Mouse (Mus musculus) olfactory bulb, adult 2 months (tissue): ENCODE data around the gene Noxo1. TPM values are rescaled to one million over a fixed set of nuclear protein-coding genes. Genes with fewer than 3 reads are reported as not detected.
A peak's percentile ranks its signal among the peaks of the same experiment; 100 is the strongest.

ENCODE experiments used
- H3K27ac ChIP-seq: fragments of 200-500 bp; 2 replicates; pipeline ENCODE4 v1.5.1; 2012; ENCODE audit warnings: low read depth, low read length; ENCODE audit not compliant: insufficient read depth
- H3K4me1 ChIP-seq: fragments of 200-500 bp; 2 replicates; pipeline ENCODE4 v1.6.1; 2012; ENCODE audit warnings: low read length; ENCODE audit not compliant: control insufficient read depth, insufficient read depth
- H3K4me3 ChIP-seq: fragments of 200-500 bp; 2 replicates; pipeline ENCODE4 v1.5.1; 2012; ENCODE audit warnings: mild to moderate bottlenecking, low read depth, low read length, moderate library complexity; ENCODE audit not compliant: insufficient read depth
- CTCF ChIP-seq: fragments of 200-500 bp; IDR thresholded peaks from 2 replicates; pipeline ENCODE4 v1.5.1; 2012; ENCODE audit warnings: low read depth, mild to moderate bottlenecking, low read length, moderate library complexity; ENCODE audit not compliant: insufficient read depth
- POLR2A ChIP-seq: fragments of 200-500 bp; IDR thresholded peaks from 2 replicates; pipeline ENCODE4 v1.6.1; 2012; ENCODE audit warnings: mild to moderate bottlenecking, low read depth, low read length, moderate library complexity; ENCODE audit not compliant: insufficient read depth
- WGBS: fragments of 180-500 bp; shearing (Covaris S2); methylation state at CpG from one replicate; pipeline ENCODE4 v1.1.7; 2018; 5-methylcytosine and 5-hydroxymethylcytosine counted together
- polyA plus RNA-seq: library from polyadenylated mRNA; stranded (reverse); fragments of >200 nt; gene quantifications from 2 replicates; pipeline ENCODE4 v1.2.4, GENCODE M21; 2012; ENCODE audit warnings: low replicate concordance; ENCODE audit not compliant: missing spikeins, insufficient read depth, insufficient read length

Noxo1 gene
- polyA plus RNA-seq, 1 experiment: not detected

- H3K4me1 ChIP-seq: 0 out of 2 replicates have a peak, but pooled peaks cover 3% of the 10 kb centered on the region
- WGBS: 80% methylated on average over 14 of the region's 14 CpGs
- no peak overlapping the region for H3K27ac ChIP-seq
- TF ChIP-seq CTCF (no peak), POLR2A (no peak)
- no peak overlapping the region for H3K4me3 ChIP-seq
Measured at GRCm38 (mm10) chr17:24730787-24731186, 34.8 kb downstream of the Noxo1 start.

GRCm38 (mm10) chr17:24732233-24732935 lies 36.4 kb downstream of the Noxo1 start:
- WGBS: 78% methylated on average over 12 of the region's 12 CpGs
- Histone ChIP-seq H3K4me1 (peaks cover 10% of the 10 kb centered on the region), H3K4me3 (no peak overlapping the region), H3K27ac (no peak overlapping the region)
- TF ChIP-seq CTCF: no peak

DNA sequence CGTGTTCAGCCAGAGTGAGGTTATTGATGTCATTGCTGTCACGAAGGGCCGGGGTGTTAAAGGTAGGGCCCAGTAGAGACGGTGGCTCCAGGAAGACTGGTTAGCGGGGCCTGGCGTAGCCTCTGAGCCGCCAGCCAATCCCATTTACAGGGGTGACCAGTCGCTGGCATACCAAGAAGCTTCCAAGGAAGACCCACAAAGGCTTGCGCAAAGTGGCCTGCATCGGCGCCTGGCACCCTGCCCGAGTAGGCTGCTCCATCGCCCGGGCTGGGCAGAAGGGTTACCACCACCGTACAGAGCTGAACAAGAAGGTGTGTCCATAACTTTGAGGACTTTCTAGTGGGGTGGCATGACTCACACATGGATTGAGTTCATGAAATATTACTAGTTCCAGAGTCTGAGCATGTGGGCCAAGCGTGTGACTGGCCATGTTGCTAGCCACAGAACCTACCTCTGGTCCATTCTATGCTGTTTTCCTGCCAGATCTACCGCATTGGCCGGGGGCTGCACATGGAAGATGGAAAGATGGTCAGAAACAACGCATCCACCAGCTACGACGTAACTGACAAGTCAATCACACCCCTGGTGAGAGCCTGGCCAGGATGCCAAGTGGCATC lies 37.5 kb downstream of the Noxo1 start:
- no peak overlapping the region for H3K27ac ChIP-seq
- peaks cover 10% of the 10 kb centered on the region for H3K4me1 ChIP-seq
- no peak for TF ChIP-seq POLR2A
- TF ChIP-seq CTCF: no peak
- H3K4me3 ChIP-seq: no peak overlapping the region
- 86% methylated on average over 21 of the region's 21 CpGs for WGBS

DNA sequence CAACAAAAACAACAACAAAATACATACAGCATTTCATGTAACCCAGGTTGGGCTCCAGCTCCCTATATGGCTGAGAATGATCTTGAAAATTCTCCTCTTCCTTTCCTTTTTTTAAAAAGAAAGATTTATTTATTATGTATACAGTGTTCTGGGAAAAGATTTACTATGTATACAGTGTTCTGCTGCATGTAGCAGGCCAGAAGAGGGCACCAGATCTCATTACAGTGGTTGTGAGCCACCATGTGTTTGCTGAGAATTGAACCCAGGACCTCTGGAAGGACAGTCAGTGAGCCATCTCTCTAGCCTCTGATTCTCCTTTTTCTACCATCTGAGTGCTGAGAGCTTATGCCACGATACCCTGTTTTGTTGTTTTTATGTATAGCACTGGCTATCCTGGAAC lies 38.5 kb downstream of the Noxo1 start:
- WGBS: 93% methylated on average over 1 of the region's 1 CpGs
- no peak for TF ChIP-seq POLR2A
- no peak for TF ChIP-seq CTCF
- no peak overlapping the region for H3K4me3 ChIP-seq
- H3K4me1 ChIP-seq: peaks cover 10% of the 10 kb centered on the region
- H3K27ac ChIP-seq: no peak overlapping the region

DNA sequence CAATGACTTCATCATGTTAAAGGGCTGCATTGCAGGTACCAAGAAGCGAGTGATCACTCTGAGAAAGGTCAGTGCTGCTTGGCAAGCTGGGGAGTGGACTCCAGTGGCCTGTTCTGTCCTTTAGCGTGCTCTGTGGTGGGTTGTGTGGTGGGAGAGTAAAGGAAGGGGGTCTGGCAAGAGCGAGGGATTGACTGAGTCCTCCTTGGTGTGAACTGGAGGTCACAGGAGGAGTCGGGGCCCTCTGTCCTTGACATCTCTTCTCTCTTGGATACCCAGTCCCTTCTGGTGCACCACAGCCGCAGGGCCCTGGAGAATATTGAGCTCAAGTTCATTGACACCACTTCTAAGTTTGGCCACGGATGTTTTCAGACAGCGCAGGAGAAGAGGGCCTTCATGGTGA lies 39.4 kb downstream of the Noxo1 start:
- WGBS: 87% methylated on average over 7 of the region's 7 CpGs
- Histone ChIP-seq H3K4me3 (no peak overlapping the region), H3K27ac (no peak overlapping the region), H3K4me1 (peaks cover 10% of the 10 kb centered on the region)
- no peak for TF ChIP-seq POLR2A
- no peak for TF ChIP-seq CTCF

- WGBS: 1% methylated on average over 29 of the region's 29 CpGs
- Histone ChIP-seq H3K4me3 (peak within 1 kb of the TSS; percentile 85), H3K27ac (no peak within 1 kb of the TSS), H3K4me1 (peaks cover 10% of the 10 kb centered on the region)
- no peak for TF ChIP-seq CTCF
- peak; percentile 27; the same call in 1 of the 2 replicates for TF ChIP-seq POLR2A
Measured at GRCm38 (mm10) chr17:24736330-24737051, 40.5 kb downstream of the Noxo1 start, which contains the start of gene Msrb1. Gene Msrb1 (plus strand): TSS chr17:24736642.

DNA sequence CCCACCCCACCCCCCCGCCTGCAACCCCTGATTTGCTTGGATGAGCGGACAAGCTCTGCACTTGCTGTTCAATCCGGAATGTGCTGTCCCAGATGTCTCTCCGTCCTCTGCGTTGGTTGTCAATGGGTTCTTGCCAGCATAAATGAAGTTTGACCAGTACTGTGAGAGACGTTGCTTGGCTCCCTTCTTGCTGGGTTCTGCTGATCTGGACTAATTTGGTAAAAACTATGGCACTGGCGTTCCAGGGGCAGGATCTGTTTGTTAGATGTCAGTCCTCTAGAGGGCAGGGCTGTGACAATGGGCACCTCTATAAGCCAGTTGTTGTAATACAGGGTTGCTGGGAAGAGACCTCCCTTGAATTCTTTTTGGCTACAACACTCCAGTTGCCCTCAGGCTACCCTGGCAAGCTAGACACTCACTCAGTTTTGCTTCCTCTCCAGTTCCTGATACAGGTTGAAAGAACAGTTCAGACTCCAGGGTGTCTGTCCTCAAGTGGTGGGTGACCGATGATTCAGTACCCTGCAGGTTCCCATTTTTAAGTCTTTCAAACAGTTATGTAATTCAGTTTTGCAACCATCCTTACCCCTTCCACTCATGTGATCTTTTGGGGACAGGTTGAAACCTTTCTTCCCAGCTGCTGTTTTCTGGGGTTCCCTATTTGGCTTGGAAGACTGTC lies 41.2 kb downstream of the Noxo1 start:
- 19% methylated on average over 8 of the region's 8 CpGs for WGBS
- H3K4me1 ChIP-seq: peaks cover 10% of the 10 kb centered on the region
- peak overlapping the region; percentile 85 for H3K4me3 ChIP-seq
- no peak overlapping the region for H3K27ac ChIP-seq
- no peak for TF ChIP-seq POLR2A
- no peak for TF ChIP-seq CTCF

DNA sequence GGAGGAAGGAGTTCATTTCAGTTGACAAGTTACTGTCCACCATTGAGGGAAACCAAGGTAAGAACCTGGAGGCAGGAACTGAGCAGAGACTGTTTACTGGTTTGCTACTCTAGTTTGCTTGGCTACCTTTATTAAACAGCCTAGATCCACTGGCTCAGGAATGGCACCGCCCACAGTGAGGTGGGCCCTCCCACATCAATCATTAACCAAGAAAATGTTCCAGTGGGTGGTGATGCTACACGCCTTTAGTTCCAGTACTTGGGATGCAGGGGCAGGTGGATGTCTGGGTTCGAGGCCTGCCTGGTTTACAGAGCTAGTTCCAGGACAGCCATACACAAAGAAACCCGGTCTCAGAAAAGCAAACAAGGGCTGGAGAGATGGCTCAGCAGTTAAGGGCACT lies 42.2 kb downstream of the Noxo1 start:
- Histone ChIP-seq H3K27ac (no peak overlapping the region), H3K4me1 (peaks cover 7% of the 10 kb centered on the region), H3K4me3 (no peak overlapping the region)
- TF ChIP-seq POLR2A (no peak), CTCF (no peak)
- 81% methylated on average over 4 of the region's 4 CpGs for WGBS

- H3K4me1 ChIP-seq: peaks cover 7% of the 10 kb centered on the region
- 89% methylated on average over 8 of the region's 8 CpGs for WGBS
- no peak for TF ChIP-seq POLR2A
- no peak overlapping the region for H3K27ac ChIP-seq
- H3K4me3 ChIP-seq: no peak overlapping the region
Measured at GRCm38 (mm10) chr17:24739926-24740325, 43.9 kb downstream of the Noxo1 start.
